Mouse (Mus musculus) CD4-positive naive resting alpha-beta T cell, adult 57 days (primary cell): Measurements from ENCODE around the gene Rab15. TPM values are rescaled to one million over a fixed set of nuclear protein-coding genes. Genes with fewer than 3 reads are reported as not detected.

ENCODE experiments used
- total RNA-seq: library from RNA; stranded (reverse); gene quantifications from one replicate; pipeline ENCODE4 v1.2.4, GENCODE M21; 2023

The Rab15 gene
- total RNA-seq: not detected

DNA sequence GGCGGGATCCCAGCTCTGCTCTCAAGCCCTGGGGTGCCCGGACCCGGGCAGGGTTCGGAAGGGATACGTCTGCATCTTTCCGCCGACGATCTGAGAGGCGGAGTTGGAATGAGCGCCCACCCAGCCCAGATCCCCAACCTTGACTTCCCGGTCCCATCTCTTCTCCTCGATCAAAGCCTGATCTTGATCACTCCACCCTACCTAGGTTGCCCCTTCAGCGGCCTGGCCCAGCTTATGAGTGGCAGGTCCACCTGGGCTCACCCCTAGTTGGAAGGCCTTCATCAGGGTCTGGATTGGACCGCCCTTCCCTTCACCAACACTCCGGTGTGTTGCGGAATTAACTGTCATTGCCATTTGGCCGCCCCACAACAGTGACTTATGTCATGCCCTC, at the start of gene Rab15:
TSS of gene Rab15 (minus strand) at position 258 of the 391 bp plus-strand sequence.

DNA sequence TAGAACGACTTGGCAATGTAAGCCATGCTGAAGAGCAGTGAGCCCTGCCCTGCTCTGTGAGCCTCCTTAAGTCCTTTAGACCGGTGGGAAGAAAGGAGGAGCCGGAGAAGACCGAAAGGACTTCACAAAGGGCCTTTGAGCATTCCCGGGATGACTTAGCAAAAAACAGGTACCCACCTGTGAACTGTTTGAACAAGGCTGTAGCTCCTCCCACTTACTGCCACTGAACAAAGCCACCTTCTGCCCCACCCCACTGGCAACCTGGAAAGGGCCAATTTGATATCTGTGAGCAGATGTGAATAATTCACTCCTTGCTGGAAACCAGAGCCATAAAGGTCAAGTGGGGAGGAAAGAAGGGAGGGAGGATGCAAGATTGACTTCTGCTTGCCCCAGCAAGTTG, 27.4 kb downstream of the Rab15 start, which contains the start of gene Gpx2:
TSS of gene Gpx2 (minus strand) at position 205 of the 400 bp plus-strand sequence.

DNA sequence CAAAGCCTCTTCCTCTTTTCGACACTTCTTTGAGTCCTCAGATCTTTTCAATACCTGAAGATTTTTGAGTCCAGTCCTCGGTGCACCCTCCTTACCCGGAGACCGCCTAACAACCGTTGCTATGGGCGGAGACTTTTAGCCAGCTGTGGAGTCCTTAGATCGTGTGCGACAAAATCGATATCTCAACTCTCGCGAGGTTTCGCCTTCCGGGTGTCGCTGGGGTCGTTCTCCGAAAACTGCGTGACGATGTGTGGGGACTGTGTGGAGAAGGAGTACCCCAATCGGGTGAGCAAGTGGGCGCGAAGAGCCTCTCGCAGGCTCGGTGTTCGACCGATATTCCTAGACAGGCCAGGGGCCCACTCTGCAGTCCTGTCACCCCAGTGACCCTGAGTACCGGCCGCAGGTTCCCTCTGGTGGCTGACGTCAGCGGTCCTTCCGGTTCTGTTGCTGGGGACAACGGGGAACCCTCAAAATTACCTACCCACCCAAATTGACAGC, 57.3 kb downstream of the Rab15 start, which contains the start of the genes Churc1 and Fntb:
TSS of gene Churc1 (plus strand) at position 185 of the 498 bp plus-strand sequence.
TSS of gene Fntb (plus strand) at position 236 of the 498 bp plus-strand sequence.

Other genes starting within 250 kb of the Rab15 start
- gene Sptb, start 112.4 kb downstream of the Rab15 start, total RNA-seq: 2.0 TPM
- 43.0 TPM for gene Churc1, start 57.4 kb downstream of the Rab15 start, total RNA-seq
- gene Fntb, start 57.3 kb downstream of the Rab15 start, total RNA-seq: 32.6 TPM
- gene Gpx2, start 27.4 kb downstream of the Rab15 start, total RNA-seq: 1.9 TPM
- 248 TPM for gene Max, start 139.3 kb upstream of the Rab15 start, total RNA-seq